Mouse (Mus musculus) heart, adult 2 months (tissue): ENCODE results near the gene Aldh16a1.
A peak's percentile ranks its signal among the peaks of the same experiment; 100 is the strongest.

Source experiments
- CTCF ChIP-seq: fragments of 200-600 bp; IDR thresholded peaks from 2 replicates; pipeline ENCODE4 v1.8.1; 2022; ENCODE audit warnings: antibody characterized with exemption, mild to moderate bottlenecking, moderate library complexity
- POLR2A ChIP-seq: fragments of 200-500 bp; IDR thresholded peaks from 2 replicates; pipeline ENCODE4 v1.6.1; 2011; ENCODE audit warnings: mild to moderate bottlenecking, low read depth, low read length, control low read depth; ENCODE audit not compliant: insufficient read depth

DNA sequence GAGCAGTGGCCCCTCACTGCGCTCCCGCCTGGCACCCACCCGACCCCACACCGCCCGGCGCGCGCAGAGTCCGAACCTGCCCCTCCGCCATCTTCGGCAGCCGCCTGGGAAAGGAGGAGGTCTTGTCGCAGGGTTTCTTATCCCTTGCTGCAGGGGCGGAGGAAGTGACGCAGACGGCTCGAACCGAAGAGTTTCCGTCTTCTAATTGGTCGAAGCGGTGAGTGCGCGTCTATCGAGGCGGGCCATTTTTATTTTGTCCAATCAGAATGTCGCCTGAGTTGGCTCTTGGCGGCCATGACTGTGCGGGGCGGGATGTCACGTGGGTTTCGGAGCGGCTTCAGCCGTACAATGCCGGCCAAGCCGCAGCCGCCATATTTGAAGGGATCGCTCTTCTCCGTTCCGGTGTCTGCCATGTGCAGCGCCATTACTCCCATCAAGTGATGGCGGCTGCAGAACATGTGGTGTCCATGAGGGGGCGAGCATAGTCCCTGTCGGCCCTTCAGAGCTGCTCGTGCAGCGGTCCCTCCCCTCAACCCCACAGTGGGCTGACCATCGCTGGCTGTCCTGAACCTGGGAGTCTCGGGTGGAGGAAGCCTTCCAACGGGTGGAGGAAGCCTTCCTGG lies 25.6 kb downstream of the Aldh16a1 start, which contains the start of gene Rpl13a:
- TF ChIP-seq POLR2A (peak; percentile 95), CTCF (peak; percentile 91)
